Mouse (Mus musculus): ENCODE results near the gene Cdh13. TPM values are rescaled to one million over a fixed set of nuclear protein-coding genes. Genes with fewer than 3 reads are reported as not detected.

Cdh13 gene
- polyA plus RNA-seq, 1 experiment from 2014 or later = 0.53 TPM

- TF ChIP-seq CTCF (IDR thresholded peaks at IDR 0.05; ENCODE audit: low read depth) (no peak), EP300 (IDR thresholded peaks at IDR 0.05; ENCODE audit: low read depth) (no peak)
- Histone ChIP-seq H3K27ac (ENCODE audit: low read depth) (no peak overlapping the region), H3K4me3 (ENCODE audit: low read depth, low read length) (no peak overlapping the region), H3K36me3 (replicated peaks; ENCODE audit: insufficient read depth, low read length) (no peaks in the 10 kb centered on the region), H3K9me3 (ENCODE audit: low read length) (no peaks in the 10 kb centered on the region), H3K9ac (replicated peaks) (no peak overlapping the region), H3K4me2 (ENCODE audit: low read depth, low read length) (no peak overlapping the region), H3K4me1 (ENCODE audit: insufficient read depth) (no peaks in the 10 kb centered on the region), H3K27me3 (ENCODE audit: insufficient read depth, low read length) (peaks cover 21% of the 10 kb centered on the region)
- 78% methylated on average over 4 of the region's 4 CpGs for WGBS (ENCODE audit: insufficient replicate concordance)
- no peak for ATAC-seq
- no peak for DNase-seq
Measured at GRCm38 (mm10) chr8:118289091-118289490, 5.6 kb downstream of the Cdh13 start.

- H3K4me1 ChIP-seq (ENCODE audit: insufficient read depth) = no peaks in the 10 kb centered on the region
- TF ChIP-seq EP300 (IDR thresholded peaks at IDR 0.05; ENCODE audit: low read depth) (no peak), CTCF (IDR thresholded peaks at IDR 0.05; ENCODE audit: low read depth) (no peak)
- ATAC-seq (no peak), DNase-seq (no peak)
- WGBS (ENCODE audit: insufficient replicate concordance) = 61% methylated on average over 7 of the region's 7 CpGs
- H3K27me3 ChIP-seq (ENCODE audit: insufficient read depth, low read length) = peaks cover 16% of the 10 kb centered on the region
- no peak overlapping the region for H3K4me2 ChIP-seq (ENCODE audit: low read depth, low read length)
- H3K36me3 ChIP-seq (replicated peaks; ENCODE audit: insufficient read depth, low read length) = no peaks in the 10 kb centered on the region
- no peak overlapping the region for H3K4me3 ChIP-seq (ENCODE audit: low read depth, low read length)
- H3K9ac ChIP-seq (replicated peaks) = no peak overlapping the region
- H3K27ac ChIP-seq (ENCODE audit: low read depth) = no peak overlapping the region
- H3K9me3 ChIP-seq (ENCODE audit: low read length) = no peaks in the 10 kb centered on the region
Measured at GRCm38 (mm10) chr8:118289525-118289924, 6.0 kb downstream of the Cdh13 start.

GRCm38 (mm10) chr8:118290266-118290665 lies 6.7 kb downstream of the Cdh13 start:
- H3K9ac ChIP-seq (replicated peaks) = no peak overlapping the region
- no peak overlapping the region for H3K4me2 ChIP-seq (ENCODE audit: low read depth, low read length)
- H3K4me3 ChIP-seq (ENCODE audit: low read depth, low read length) = no peak overlapping the region
- H3K27me3 ChIP-seq (ENCODE audit: insufficient read depth, low read length) = peaks cover 9% of the 10 kb centered on the region
- TF ChIP-seq CTCF (IDR thresholded peaks at IDR 0.05; ENCODE audit: low read depth) (no peak), EP300 (IDR thresholded peaks at IDR 0.05; ENCODE audit: low read depth) (no peak)
- 76% methylated on average over 6 of the region's 6 CpGs for WGBS (ENCODE audit: insufficient replicate concordance)
- H3K36me3 ChIP-seq (replicated peaks; ENCODE audit: insufficient read depth, low read length) = no peaks in the 10 kb centered on the region
- no peak for DNase-seq
- ATAC-seq = no peak
- H3K4me1 ChIP-seq (ENCODE audit: insufficient read depth) = no peaks in the 10 kb centered on the region
- no peak overlapping the region for H3K27ac ChIP-seq (ENCODE audit: low read depth)
- no peaks in the 10 kb centered on the region for H3K9me3 ChIP-seq (ENCODE audit: low read length)

- TF ChIP-seq EP300 (IDR thresholded peaks at IDR 0.05; ENCODE audit: low read depth) = no peak
- no peak for TF ChIP-seq CTCF (IDR thresholded peaks at IDR 0.05; ENCODE audit: low read depth)
- H3K9ac ChIP-seq (replicated peaks) = no peak overlapping the region
- ATAC-seq (no peak), DNase-seq (no peak)
- H3K27me3 ChIP-seq (ENCODE audit: insufficient read depth, low read length) = no peaks in the 10 kb centered on the region
- WGBS (ENCODE audit: insufficient replicate concordance) = 92% methylated on average over 5 of the region's 5 CpGs
- no peaks in the 10 kb centered on the region for H3K4me1 ChIP-seq (ENCODE audit: insufficient read depth)
- no peaks in the 10 kb centered on the region for H3K9me3 ChIP-seq (ENCODE audit: low read length)
- no peak overlapping the region for H3K4me2 ChIP-seq (ENCODE audit: low read depth, low read length)
- H3K4me3 ChIP-seq (ENCODE audit: low read depth, low read length) = no peak overlapping the region
- no peak overlapping the region for H3K27ac ChIP-seq (ENCODE audit: low read depth)
- no peaks in the 10 kb centered on the region for H3K36me3 ChIP-seq (replicated peaks; ENCODE audit: insufficient read depth, low read length)
Measured at GRCm38 (mm10) chr8:118296477-118296876, 12.9 kb downstream of the Cdh13 start.

GRCm38 (mm10) chr8:118306957-118307356 lies 23.4 kb downstream of the Cdh13 start:
- DNase-seq (no peak), ATAC-seq (no peak)
- no peak for TF ChIP-seq EP300 (IDR thresholded peaks at IDR 0.05; ENCODE audit: low read depth)
- TF ChIP-seq CTCF (IDR thresholded peaks at IDR 0.05; ENCODE audit: low read depth) = no peak
- H3K36me3 ChIP-seq (replicated peaks; ENCODE audit: insufficient read depth, low read length) = no peaks in the 10 kb centered on the region
- no peak overlapping the region for H3K27ac ChIP-seq (ENCODE audit: low read depth)
- no peak overlapping the region for H3K4me2 ChIP-seq (ENCODE audit: low read depth, low read length)
- H3K4me1 ChIP-seq (ENCODE audit: insufficient read depth) = no peaks in the 10 kb centered on the region
- H3K9ac ChIP-seq (replicated peaks) = no peak overlapping the region
- H3K9me3 ChIP-seq (ENCODE audit: low read length) = no peaks in the 10 kb centered on the region
- no peak overlapping the region for H3K4me3 ChIP-seq (ENCODE audit: low read depth, low read length)
- H3K27me3 ChIP-seq (ENCODE audit: insufficient read depth, low read length) = no peaks in the 10 kb centered on the region
- 79% methylated on average over 10 of the region's 10 CpGs for WGBS (ENCODE audit: insufficient replicate concordance)

- H3K27me3 ChIP-seq (ENCODE audit: insufficient read depth, low read length) = no peaks in the 10 kb centered on the region
- no peak overlapping the region for H3K27ac ChIP-seq (ENCODE audit: low read depth)
- H3K9ac ChIP-seq (replicated peaks) = no peak overlapping the region
- H3K4me1 ChIP-seq (ENCODE audit: insufficient read depth) = no peaks in the 10 kb centered on the region
- 70% methylated on average over 3 of the region's 3 CpGs for WGBS (ENCODE audit: insufficient replicate concordance)
- TF ChIP-seq CTCF (IDR thresholded peaks at IDR 0.05; ENCODE audit: low read depth) (no peak), EP300 (IDR thresholded peaks at IDR 0.05; ENCODE audit: low read depth) (no peak)
- H3K4me3 ChIP-seq (ENCODE audit: low read depth, low read length) = no peak overlapping the region
- H3K36me3 ChIP-seq (replicated peaks; ENCODE audit: insufficient read depth, low read length) = no peaks in the 10 kb centered on the region
- no peak for DNase-seq
- no peaks in the 10 kb centered on the region for H3K9me3 ChIP-seq (ENCODE audit: low read length)
- ATAC-seq = no peak
- no peak overlapping the region for H3K4me2 ChIP-seq (ENCODE audit: low read depth, low read length)
Measured at GRCm38 (mm10) chr8:118309106-118309505, 25.6 kb downstream of the Cdh13 start.

All from liver, postnatal 0 days (tissue).